Mouse (Mus musculus) heart, adult 2 months (tissue): ENCODE measurements around the gene Kdsr.

ENCODE experiments used
- CTCF ChIP-seq: fragments of 200-600 bp; IDR thresholded peaks from 2 replicates; pipeline ENCODE4 v1.8.1; 2022; ENCODE audit warnings: antibody characterized with exemption, mild to moderate bottlenecking, moderate library complexity
- EP300 ChIP-seq: fragments of 200-500 bp; IDR thresholded peaks from 2 replicates; pipeline ENCODE4 v1.6.1; 2011; ENCODE audit warnings: low read depth, low read length, control low read depth; ENCODE audit not compliant: insufficient read depth
- POLR2A ChIP-seq: fragments of 200-500 bp; IDR thresholded peaks from 2 replicates; pipeline ENCODE4 v1.6.1; 2011; ENCODE audit warnings: mild to moderate bottlenecking, low read depth, low read length, control low read depth; ENCODE audit not compliant: insufficient read depth

GRCm38 (mm10) chr1:106690887-106691286 lies 68.6 kb downstream of the Kdsr start:
- TF ChIP-seq POLR2A (no peak), CTCF (no peak), EP300 (no peak)
